Mouse (Mus musculus): ENCODE measurements around the gene Cxcr2. TPM values are rescaled to one million over a fixed set of nuclear protein-coding genes. Genes with fewer than 3 reads are reported as not detected.

Gene Cxcr2
- polyA plus RNA-seq, 1 experiment, result not detected

GRCm38 (mm10) chr1:74124991-74125552 is 28.7 kb upstream of the Cxcr2 start, which contains the start of gene Rufy4:
Gene Rufy4 (plus strand): TSS chr1:74125541.
- TF ChIP-seq GATA1 (IDR thresholded peaks at IDR 0.05; ENCODE audit: low read length), result no peak

GRCm38 (mm10) chr1:74130883-74131659 is 22.7 kb upstream of the Cxcr2 start:
- no peak for TF ChIP-seq GATA1 (IDR thresholded peaks at IDR 0.05; ENCODE audit: low read length)

- TF ChIP-seq GATA1 (IDR thresholded peaks at IDR 0.05; ENCODE audit: low read length), result no peak
Observed at GRCm38 (mm10) chr1:74132011-74132410, 21.8 kb upstream of the Cxcr2 start.

GRCm38 (mm10) chr1:74133954-74134353 is 19.8 kb upstream of the Cxcr2 start:
- TF ChIP-seq GATA1 (IDR thresholded peaks at IDR 0.05; ENCODE audit: low read length), result no peak

GRCm38 (mm10) chr1:74135326-74135950 is 18.4 kb upstream of the Cxcr2 start:
- TF ChIP-seq GATA1 (IDR thresholded peaks at IDR 0.05; ENCODE audit: low read length), result no peak

- TF ChIP-seq GATA1 (IDR thresholded peaks at IDR 0.05; ENCODE audit: low read length), result no peak
Observed at GRCm38 (mm10) chr1:74139415-74139814, 14.4 kb upstream of the Cxcr2 start.

GRCm38 (mm10) chr1:74141781-74142180 is 12.0 kb upstream of the Cxcr2 start:
- no peak for TF ChIP-seq GATA1 (IDR thresholded peaks at IDR 0.05; ENCODE audit: low read length)

- TF ChIP-seq GATA1 (IDR thresholded peaks at IDR 0.05; ENCODE audit: low read length), result no peak
Observed at GRCm38 (mm10) chr1:74149106-74149885, 4.5 kb upstream of the Cxcr2 start.

GRCm38 (mm10) chr1:74150101-74150500 is 3.7 kb upstream of the Cxcr2 start:
- TF ChIP-seq GATA1 (IDR thresholded peaks at IDR 0.05; ENCODE audit: low read length), result no peak

- TF ChIP-seq GATA1 (IDR thresholded peaks at IDR 0.05; ENCODE audit: low read length), result no peak
Observed at GRCm38 (mm10) chr1:74151091-74151490, 2.7 kb upstream of the Cxcr2 start.

GRCm38 (mm10) chr1:74155435-74156012 is 1.7 kb downstream of the Cxcr2 start:
- TF ChIP-seq GATA1 (IDR thresholded peaks at IDR 0.05; ENCODE audit: low read length), result no peak

GRCm38 (mm10) chr1:74156381-74156910 is 2.7 kb downstream of the Cxcr2 start:
- TF ChIP-seq GATA1 (IDR thresholded peaks at IDR 0.05; ENCODE audit: low read length), result no peak

GRCm38 (mm10) chr1:74160036-74160435 is 6.2 kb downstream of the Cxcr2 start:
- no peak for TF ChIP-seq GATA1 (IDR thresholded peaks at IDR 0.05; ENCODE audit: low read length)

GRCm38 (mm10) chr1:74167136-74167535 is 13.3 kb downstream of the Cxcr2 start:
- TF ChIP-seq GATA1 (IDR thresholded peaks at IDR 0.05; ENCODE audit: low read length), result no peak

- no peak for TF ChIP-seq GATA1 (IDR thresholded peaks at IDR 0.05; ENCODE audit: low read length)
Observed at GRCm38 (mm10) chr1:74169721-74170120, 15.9 kb downstream of the Cxcr2 start.
